Mouse (Mus musculus) CH12.LX (cell line): ENCODE results near the gene Aifm3. TPM values are rescaled to one million over a fixed set of nuclear protein-coding genes. Genes with fewer than 3 reads are reported as not detected.

Experiments used
- DNase-seq: peaks from one replicate; pipeline ENCODE4 v3.0.0-alpha.2; 2013; ENCODE audit errors: extremely low read depth
- H3K27ac ChIP-seq: 2 replicates; pipeline ENCODE4 v1.5.1; 2012; ENCODE audit warnings: low read depth, mild to moderate bottlenecking, control low read depth, moderate library complexity; ENCODE audit not compliant: insufficient read depth
- H3K27me3 ChIP-seq: replicated peaks from 2 replicates; pipeline ENCODE3; 2012; ENCODE audit warnings: inconsistent platforms
- H3K36me3 ChIP-seq, 2 experiments: replicated peaks in 1 of 2; 2 replicates each; pipeline versions ENCODE3 to v1.6.1; 2012; ENCODE audit warnings: inconsistent platforms in 1 of 2, low read length in 1 of 2, mild to moderate bottlenecking in 1 of 2, mixed read lengths in 1 of 2, moderate library complexity in 1 of 2; ENCODE audit not compliant: control insufficient read depth in 1 of 2, insufficient read depth in 1 of 2
- H3K4me1 ChIP-seq, 2 experiments: 2 replicates each; pipeline ENCODE4 v1.6.1; 2012; ENCODE audit warnings: inconsistent platforms in 1 of 2, moderate library complexity in 1 of 2; ENCODE audit not compliant: insufficient read depth in 2 of 2, control insufficient read depth in 1 of 2
- H3K4me2 ChIP-seq: 2 replicates; pipeline ENCODE4 v1.6.1; 2012; ENCODE audit warnings: low read depth, mild to moderate bottlenecking, control low read depth; ENCODE audit not compliant: poor library complexity, insufficient read depth, severe bottlenecking
- H3K4me3 ChIP-seq, 3 experiments: fragments of 150-350 bp in 1 of 3; sonication (generic) in 1 of 3; replicated peaks in 1 of 3; 2 replicates each; pipeline versions ENCODE3 to v1.5.1; 2011 to 2012; ENCODE audit warnings: low read depth in 2 of 3, low read length in 2 of 3, mild to moderate bottlenecking in 2 of 3, moderate library complexity in 2 of 3, control low read depth in 1 of 3, improper control_type of control experiment in 1 of 3, inconsistent platforms in 1 of 3, mixed read lengths in 1 of 3; ENCODE audit not compliant: poor library complexity in 1 of 3
- H3K79me2 ChIP-seq: replicated peaks from 2 replicates; pipeline ENCODE4 v1.6.1; 2012; ENCODE audit warnings: mild to moderate bottlenecking, moderate library complexity; ENCODE audit not compliant: control insufficient read depth, poor library complexity, insufficient read depth, severe bottlenecking; ENCODE audit errors: extremely low read depth
- H3K9ac ChIP-seq: 2 replicates; pipeline ENCODE4 v1.6.1; 2012; ENCODE audit warnings: low read depth, mild to moderate bottlenecking, control low read depth, moderate library complexity; ENCODE audit not compliant: insufficient read depth
- H3K9me3 ChIP-seq: replicated peaks from 2 replicates; pipeline ENCODE3; 2012; ENCODE audit warnings: low read length, inconsistent platforms, mixed read lengths
- CTCF ChIP-seq, 2 experiments: IDR thresholded peaks in 1 of 2; conservative IDR thresholded peaks in 1 of 2; 2 replicates each; pipeline ENCODE4 v1.5.1; 2011 to 2012; ENCODE audit warnings: low read depth in 2 of 2, low read length in 2 of 2, improper control_type of control experiment in 1 of 2, inconsistent platforms in 1 of 2, mild to moderate bottlenecking in 1 of 2, moderate library complexity in 1 of 2
- E2F4 ChIP-seq: IDR thresholded peaks from 2 replicates; pipeline ENCODE4 v1.6.1; 2011; ENCODE audit warnings: low read depth, low read length, improper control_type of control experiment; ENCODE audit not compliant: insufficient replicate concordance
- EP300 ChIP-seq: IDR thresholded peaks from 2 replicates; pipeline ENCODE4 v1.6.1; 2011; ENCODE audit warnings: low read length, improper control_type of control experiment
- ETS1 ChIP-seq: conservative IDR thresholded peaks from 2 replicates; pipeline ENCODE4 v1.6.1; 2012; ENCODE audit warnings: low read depth, mild to moderate bottlenecking, inconsistent platforms, low read length, improper control_type of control experiment, moderate library complexity
- HCFC1 ChIP-seq: IDR thresholded peaks from 2 replicates; pipeline ENCODE4 v1.6.1; 2012; ENCODE audit warnings: low read depth, mild to moderate bottlenecking, inconsistent platforms, low read length, improper control_type of control experiment
- JUND ChIP-seq: conservative IDR thresholded peaks from 2 replicates; pipeline ENCODE4 v1.6.1; 2011; ENCODE audit warnings: low read depth, low read length, improper control_type of control experiment
- MAX ChIP-seq: IDR thresholded peaks from 2 replicates; pipeline ENCODE4 v1.6.1; 2011; ENCODE audit warnings: low read length, improper control_type of control experiment
- MAZ ChIP-seq: IDR thresholded peaks from 2 replicates; pipeline ENCODE4 v1.6.1; 2012; ENCODE audit warnings: low read depth, mild to moderate bottlenecking, inconsistent platforms, low read length, improper control_type of control experiment, moderate library complexity
- MEF2A ChIP-seq: IDR thresholded peaks from 2 replicates; pipeline ENCODE4 v1.6.1; 2014; ENCODE audit warnings: low read depth, mild to moderate bottlenecking, inconsistent platforms, low read length, improper control_type of control experiment, borderline replicate concordance
- NELFE ChIP-seq: IDR thresholded peaks from 2 replicates; pipeline ENCODE4 v1.6.1; 2011; ENCODE audit warnings: low read depth, low read length, improper control_type of control experiment
- NRF1 ChIP-seq: IDR thresholded peaks from 2 replicates; pipeline ENCODE4 v1.6.1; 2014; ENCODE audit warnings: low read depth, mild to moderate bottlenecking, inconsistent platforms, low read length, improper control_type of control experiment, moderate library complexity
- POLR2A ChIP-seq: IDR thresholded peaks from 2 replicates; pipeline ENCODE4 v1.6.1; 2011; ENCODE audit warnings: low read depth, mild to moderate bottlenecking, improper control_type of control experiment, low read length
- POLR2AphosphoS2 ChIP-seq: IDR thresholded peaks from 2 replicates; pipeline ENCODE4 v1.6.1; 2011; ENCODE audit warnings: low read depth, low read length, improper control_type of control experiment
- RAD21 ChIP-seq: IDR thresholded peaks from 2 replicates; pipeline ENCODE4 v1.6.1; 2011; ENCODE audit warnings: low read depth, mild to moderate bottlenecking, low read length, improper control_type of control experiment, moderate library complexity
- SIN3A ChIP-seq: IDR thresholded peaks from 2 replicates; pipeline ENCODE4 v1.6.1; 2012; ENCODE audit warnings: low read length, improper control_type of control experiment, inconsistent platforms
- SMC3 ChIP-seq: IDR thresholded peaks from 2 replicates; pipeline ENCODE4 v1.6.1; 2011; ENCODE audit warnings: low read depth, low read length, improper control_type of control experiment
- TCF12 ChIP-seq: IDR thresholded peaks from 2 replicates; pipeline ENCODE4 v1.6.1; 2014; ENCODE audit warnings: low read depth, mild to moderate bottlenecking, inconsistent platforms, low read length, improper control_type of control experiment
- UBTF ChIP-seq: IDR thresholded peaks from 2 replicates; pipeline ENCODE4 v1.6.1; 2012; ENCODE audit warnings: low read depth, mild to moderate bottlenecking, inconsistent platforms, low read length, improper control_type of control experiment, moderate library complexity
- ZC3H11A ChIP-seq: IDR thresholded peaks from 2 replicates; pipeline ENCODE4 v1.6.1; 2012; ENCODE audit warnings: low read depth, mild to moderate bottlenecking, inconsistent platforms, low read length, improper control_type of control experiment
- ZMIZ1 ChIP-seq: IDR thresholded peaks from 2 replicates; pipeline ENCODE4 v1.6.1; 2012; ENCODE audit warnings: low read depth, mild to moderate bottlenecking, inconsistent platforms, low read length, improper control_type of control experiment
- dilution Hi-C: fragments of 300-500 bp; cut with MboI; formaldehyde crosslinking; loops from 2 replicates; pipeline ENCODE4 v1.14.3; 2020; ENCODE audit warnings: low sequenced_read_pairs; ENCODE audit not compliant: extremely low pct_unique_long_range_greater_than_20kb, extremely low pct_ligation_motif_present
- in situ Hi-C: fragments of 300-500 bp; cut with MboI; formaldehyde crosslinking; loops from 3 replicates; pipeline ENCODE4 v1.14.3; 2019; ENCODE audit warnings: low sequenced_read_pairs, low pct_ligation_motif_present, low pct_unique_long_range_greater_than_20kb, mixed read lengths
- polyA plus RNA-seq: library from polyadenylated mRNA; unstranded; fragments of >175 nt; gene quantifications from 2 replicates; pipeline ENCODE4 v1.2.1, GENCODE M21; 2012; ENCODE audit warnings: low read depth; ENCODE audit not compliant: insufficient read length
- total RNA-seq, 2 experiments: library from RNA; depleted of rRNA; stranded (reverse); fragments of 300-350 nt in 1 of 2; fragments of >200 nt in 1 of 2; gene quantifications; 2 replicates each; pipeline ENCODE4 v1.2.3; 2012 to 2014

Gene Aifm3
- total and polyA plus RNA-seq, 3 experiments = not detected

GRCm38 (mm10) chr16:17518910-17519309 lies 29.5 kb downstream of the Aifm3 start:
- no peaks in the 10 kb centered on the region for H3K9me3 ChIP-seq
- H3K9ac ChIP-seq = no peak overlapping the region
- H3K36me3 ChIP-seq = peaks cover 91 to 92% of the 10 kb centered on the region in 2 experiments
- H3K27ac ChIP-seq = no peak overlapping the region
- no peaks in the 10 kb centered on the region for H3K79me2 ChIP-seq
- no peak for TF ChIP-seq TCF12
- no peak for TF ChIP-seq E2F4
- TF ChIP-seq POLR2A = no peak
- TF ChIP-seq HCFC1 = no peak
- no peak for TF ChIP-seq SIN3A
- TF ChIP-seq ZMIZ1 = no peak
- TF ChIP-seq UBTF = no peak
- no peak for TF ChIP-seq RAD21
- TF ChIP-seq NRF1 = no peak
- no peak for TF ChIP-seq SMC3
- TF ChIP-seq JUND = no peak
- TF ChIP-seq CTCF (conservative IDR thresholded peaks at IDR 0.05 in 1 of 2, IDR thresholded peaks at IDR 0.05 in 1 of 2; ENCODE audit: low read depth in 2 of 2, low read length in 2 of 2) = no peak
- TF ChIP-seq ZC3H11A = no peak
- TF ChIP-seq MAX = no peak
- no peak for TF ChIP-seq NELFE
- TF ChIP-seq EP300 = no peak
- no peak for TF ChIP-seq MEF2A
- no peak for TF ChIP-seq ETS1
- no peak for TF ChIP-seq POLR2AphosphoS2
- in situ Hi-C loops = no loop called here
- DNase-seq = no peak
- no peak overlapping the region for H3K4me3 ChIP-seq
- dilution Hi-C loops = no loop called here
- no peaks in the 10 kb centered on the region for H3K27me3 ChIP-seq
- no peaks in the 10 kb centered on the region for H3K4me1 ChIP-seq
- H3K4me2 ChIP-seq = no peak overlapping the region

DNA sequence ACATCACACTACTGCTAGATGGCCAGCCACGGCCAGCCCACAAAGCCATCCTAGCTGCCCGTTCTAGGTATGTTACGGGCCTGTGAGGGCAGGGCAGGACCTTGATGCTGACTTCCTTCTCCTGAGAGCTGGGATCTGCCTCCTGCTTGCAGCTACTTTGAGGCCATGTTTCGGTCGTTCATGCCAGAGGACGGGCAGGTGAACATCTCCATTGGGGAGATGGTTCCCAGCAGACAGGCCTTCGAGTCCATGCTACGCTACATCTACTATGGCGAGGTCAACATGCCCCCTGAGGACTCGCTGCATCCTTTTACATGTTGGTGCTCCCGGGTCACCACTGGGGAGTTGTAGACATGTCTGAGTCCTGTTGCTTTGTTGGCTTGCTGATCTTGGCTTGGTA lies 34.7 kb downstream of the Aifm3 start:
- DNase-seq = no peak
- peaks cover 95 to 98% of the 10 kb centered on the region in 2 experiments for H3K36me3 ChIP-seq
- no peak overlapping the region for H3K27ac ChIP-seq
- in situ Hi-C loops (no loop called here), dilution Hi-C loops (no loop called here)
- no peaks in the 10 kb centered on the region for H3K9me3 ChIP-seq
- no peaks in the 10 kb centered on the region for H3K27me3 ChIP-seq
- H3K4me2 ChIP-seq = no peak overlapping the region
- H3K4me1 ChIP-seq = peaks cover 5 to 29% of the 10 kb centered on the region in 2 experiments; a peak in 3 of 4 replicates
- no peak for TF ChIP-seq MAZ
- H3K9ac ChIP-seq = no peak overlapping the region
- H3K4me3 ChIP-seq = no peak overlapping the region
- no peaks in the 10 kb centered on the region; the same call in 1 of the 2 replicates for H3K79me2 ChIP-seq
